Mouse (Mus musculus) layer of hippocampus, adult 6 months (tissue): ENCODE measurements around the gene Rnf168. TPM values are rescaled to one million over a fixed set of nuclear protein-coding genes. Genes with fewer than 3 reads are reported as not detected.

Experiments
- long read RNA-seq, 2 experiments: library from polyadenylated mRNA; unstranded; transcript quantifications; one replicate each; pipeline ENCODE4 v2.0.0; 2019 to 2020
- microRNA-seq: library from miRNA; unstranded; fragments of <30 nt; microRNA quantifications from one replicate; pipeline ENCODE4 v1.2.0, GENCODE M21; 2020
- polyA plus RNA-seq: library from polyadenylated mRNA; unstranded; fragments of <200 nt; fragmentation: Nextera tagmentation; gene quantifications from 2 replicates; pipeline ENCODE4 v1.2.3, GENCODE M21; 2021

Rnf168 gene
- polyA plus RNA-seq: 23.3 and 26.0 TPM in 2 replicates
- long read RNA-seq, experiment 1, partial matches to known transcripts: 18 of 21 reads
- long read RNA-seq, experiment 1, other reads (novel, unspliced or antisense): 2 of 21 reads
- long read RNA-seq, experiment 2, transcript Rnf168-201 (6 exons, 3,932 nt): major isoform, 65 of 86 reads
- long read RNA-seq, experiment 2, partial matches to known transcripts: 9 of 86 reads
- long read RNA-seq, experiment 2, other reads (novel, unspliced or antisense): 12 of 86 reads

GRCm38 (mm10) chr16:32277308-32278256 is at the start of gene Rnf168:
TSS of gene Rnf168 (plus strand) at chr16:32277459.

GRCm38 (mm10) chr16:32246952-32247370 is 30.3 kb upstream of the Rnf168 start, which contains the start of the genes Fbxo45 and Wdr53:
TSS of gene Fbxo45 (minus strand) at chr16:32247158.
TSS of gene Wdr53 (plus strand) at chr16:32247227.

GRCm38 (mm10) chr16:32271291-32271690 is 6.0 kb upstream of the Rnf168 start, which contains the start of gene Smco1:
TSS of gene Smco1 (plus strand) at chr16:32271468.

GRCm38 (mm10) chr16:32332040-32332555 is 54.8 kb downstream of the Rnf168 start, which contains the start of gene Ubxn7:
TSS of gene Ubxn7 (plus strand) at chr16:32332257.

Small RNA genes within 50 kb of the gene (microRNA-seq; reads per million reads assigned to microRNA genes)
- gene Mir1946a: not detected

Other genes with a start within 250 kb of the Rnf168 start
- gene Pak2, start 198.1 kb upstream of the Rnf168 start, polyA plus RNA-seq: 11.8 and 12.5 TPM in 2 replicates
- 42.5 and 48.9 TPM in 2 replicates for gene Pigx, start 177.7 kb upstream of the Rnf168 start, polyA plus RNA-seq
- 99.2 and 105 TPM in 2 replicates for gene Cep19, start 177.7 kb upstream of the Rnf168 start, polyA plus RNA-seq
- 6.4 and 6.8 TPM in 2 replicates for gene Nrros, start 111.9 kb upstream of the Rnf168 start, polyA plus RNA-seq
- not detected in 2 replicates for gene Bex6, start 97.6 kb upstream of the Rnf168 start, polyA plus RNA-seq
- 4.6 and 5.3 TPM in 2 replicates for gene Fbxo45, start 30.3 kb upstream of the Rnf168 start, polyA plus RNA-seq
- gene Wdr53, start 30.2 kb upstream of the Rnf168 start, polyA plus RNA-seq: 12.7 and 14.4 TPM in 2 replicates
- not detected in 2 replicates for gene Smco1, start 6.0 kb upstream of the Rnf168 start, polyA plus RNA-seq
- gene Ubxn7, start 54.8 kb downstream of the Rnf168 start, polyA plus RNA-seq: 4.6 and 6.7 TPM in 2 replicates
- not detected in 2 replicates for gene Tm4sf19, start 123.0 kb downstream of the Rnf168 start, polyA plus RNA-seq
- 42.7 and 45.7 TPM in 2 replicates for gene Tctex1d2, start 142.2 kb downstream of the Rnf168 start, polyA plus RNA-seq
- gene Pcyt1a, start 153.5 kb downstream of the Rnf168 start, polyA plus RNA-seq: 13.7 and 14.4 TPM in 2 replicates
- not detected in 2 replicates for gene Slc51a, start 210.4 kb downstream of the Rnf168 start, polyA plus RNA-seq
- gene Zdhhc19, start 218.8 kb downstream of the Rnf168 start, polyA plus RNA-seq: not detected in 2 replicates